Mouse (Mus musculus) layer of hippocampus, postnatal 14 days (tissue): ENCODE results near the gene Btbd7. TPM values are rescaled to one million over a fixed set of nuclear protein-coding genes. Genes with fewer than 3 reads are reported as not detected.

Experiments used
- DNase-seq, 2 experiments: peaks; one replicate each; pipeline ENCODE4 v3.0.0; 2021 to 2022; ENCODE audit warnings: low spot score in 2 of 2, mixed read lengths in 1 of 2
- total RNA-seq, 2 experiments: library from RNA; stranded (reverse); gene quantifications; 2 replicates each; pipeline ENCODE4 v1.2.3; 2021

The Btbd7 gene
- total RNA-seq, 2 experiments from 2014 or later: 18.0 to 20.5 TPM

GRCm38 (mm10) chr12:102740285-102740684 lies 138.0 kb downstream of the Btbd7 start:
- DNase-seq: no peak

DNA sequence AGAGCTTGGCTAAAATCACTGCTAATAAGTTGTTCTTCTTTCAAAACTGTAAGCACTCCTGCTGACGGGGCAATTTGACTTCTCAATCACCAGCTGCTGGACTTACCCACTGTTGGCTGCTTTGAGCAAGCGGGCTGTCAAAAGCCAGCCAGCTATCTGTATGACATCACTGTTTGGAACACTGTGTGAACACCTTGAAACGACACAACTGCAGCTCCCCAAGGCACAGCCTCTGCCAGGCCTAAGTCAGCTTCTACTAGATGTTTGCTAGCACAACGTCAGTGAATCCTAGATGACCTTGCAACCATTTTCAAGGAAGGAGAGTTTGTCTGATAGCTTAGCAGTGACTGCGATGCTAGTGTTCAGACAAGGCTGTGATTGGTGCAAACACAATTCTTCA lies 139.2 kb downstream of the Btbd7 start:
- DNase-seq: no peak

- DNase-seq: no peak
Observed at GRCm38 (mm10) chr12:102733381-102733780, 144.9 kb downstream of the Btbd7 start.

GRCm38 (mm10) chr12:102730798-102731619 lies 147.3 kb downstream of the Btbd7 start:
- peak in 1 of 2 experiments; percentile 54 for DNase-seq

Other genes with a start within 250 kb of the Btbd7 start
- gene Itpk1, start 173.5 kb downstream of the Btbd7 start, total RNA-seq: 10 to 100 TPM; 57.8 to 67.6 TPM
- gene Moap1, start 134.8 kb downstream of the Btbd7 start, total RNA-seq: 10 to 100 TPM; 31.0 TPM
- gene Tmem251, start 134.7 kb downstream of the Btbd7 start, total RNA-seq: 1 to 10 TPM; 4.9 to 5.3 TPM
- gene Gm28051, start 120.7 kb downstream of the Btbd7 start, total RNA-seq: not detected
- 10 to 100 TPM; 12.7 to 13.3 TPM for gene Gon7, start 120.7 kb downstream of the Btbd7 start, total RNA-seq
- 10 to 100 TPM; 30.9 to 31.4 TPM for gene Ubr7, start 120.5 kb downstream of the Btbd7 start, total RNA-seq
- gene Gm20604, start 119.8 kb downstream of the Btbd7 start, total RNA-seq: 10 to 100 TPM; 16.7 to 18.7 TPM
- gene Cox8c, start 20.8 kb upstream of the Btbd7 start, total RNA-seq: not detected
- gene Unc79, start 70.4 kb upstream of the Btbd7 start, total RNA-seq: 10 to 100 TPM; 43.3 to 47.2 TPM